Mouse (Mus musculus) gastrocnemius, adult 2 months (tissue): ENCODE results near the gene Lrfn1. TPM values are rescaled to one million over a fixed set of nuclear protein-coding genes. Genes with fewer than 3 reads are reported as not detected.

Experiments used
- DNase-seq: peaks from one replicate; pipeline ENCODE4 v3.0.0; 2022
- H3K27ac ChIP-seq: fragments of 200-600 bp; 2 replicates; pipeline ENCODE4 v1.8.1; 2022; ENCODE audit warnings: mild to moderate bottlenecking
- H3K4me3 ChIP-seq: fragments of 200-600 bp; 2 replicates; pipeline ENCODE4 v1.8.1; 2022; ENCODE audit warnings: mild to moderate bottlenecking, moderate library complexity
- CTCF ChIP-seq: fragments of 200-600 bp; IDR thresholded peaks from 2 replicates; pipeline ENCODE4 v1.8.1; 2022; ENCODE audit warnings: antibody characterized with exemption, mild to moderate bottlenecking, moderate library complexity
- intact Hi-C: fragments of 180-260 bp; cut with DNase I; formaldehyde crosslinking; loops from one replicate; pipeline ENCODE4 v1.15.1; 2025
- long read RNA-seq, 2 experiments: library from polyadenylated mRNA; stranded (forward); transcript quantifications; one replicate each; pipeline ENCODE4 v2.0.0; 2021
- total RNA-seq, 2 experiments: library from RNA; stranded (reverse); gene quantifications; 2 replicates each; pipeline ENCODE4 v1.2.3; 2021

Gene Lrfn1
- total RNA-seq: under 1 TPM; 0.14 to 0.18 TPM
- long read RNA-seq, experiment 1: 0 reads
- long read RNA-seq, experiment 2, partial matches to known transcripts: 0 of 1 reads
- long read RNA-seq, experiment 2, other reads (novel, unspliced or antisense): 1 of 1 reads

- no peak within 1 kb of the TSS; the same call in 1 of the 2 replicates for H3K27ac ChIP-seq
- H3K4me3 ChIP-seq: peak within 1 kb of the TSS; percentile 76
- peak; percentile 25 for DNase-seq
- no peak for TF ChIP-seq CTCF
- intact Hi-C loops: no loop called here
Measured at GRCm38 (mm10) chr7:28451531-28452360, at the start of gene Lrfn1. Gene Lrfn1, plus strand, starts transcription at chr7:28451980.

GRCm38 (mm10) chr7:28410841-28411475 lies 40.8 kb upstream of the Lrfn1 start:
- no peak overlapping the region for H3K4me3 ChIP-seq
- DNase-seq: peak; percentile 84
- no peak for TF ChIP-seq CTCF
- intact Hi-C loops: no loop called here
- H3K27ac ChIP-seq: peak overlapping the region; percentile 83

- Histone ChIP-seq H3K27ac (peak overlapping the region; percentile 83), H3K4me3 (no peak overlapping the region)
- intact Hi-C loops: no loop called here
- no peak for TF ChIP-seq CTCF
- no peak for DNase-seq
Measured at GRCm38 (mm10) chr7:28412826-28413225, 39.0 kb upstream of the Lrfn1 start.

DNA sequence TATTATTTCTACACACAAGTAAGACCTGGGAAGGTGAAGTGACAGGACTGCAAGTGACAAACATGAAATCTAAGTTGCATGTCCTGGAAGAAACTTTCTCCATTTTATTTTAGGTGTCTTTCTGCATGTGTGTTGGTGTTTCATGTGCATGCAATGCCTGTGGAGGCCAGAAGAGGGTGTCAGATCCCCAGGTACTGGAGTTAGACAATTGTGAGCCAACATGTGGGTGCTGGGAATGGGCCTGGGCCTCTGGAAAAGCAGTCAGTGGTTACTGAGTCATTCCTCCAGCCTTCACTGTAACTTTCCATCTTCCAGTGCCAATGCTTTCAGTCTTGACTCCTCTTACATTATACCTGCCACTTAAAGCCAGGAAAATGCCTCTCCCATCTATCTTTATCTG lies 34.4 kb upstream of the Lrfn1 start:
- no peak for DNase-seq
- H3K4me3 ChIP-seq: no peak overlapping the region
- intact Hi-C loops: no loop called here
- TF ChIP-seq CTCF: peak; percentile 33
- H3K27ac ChIP-seq: peak overlapping the region; percentile 80

GRCm38 (mm10) chr7:28418096-28418670 lies 33.6 kb upstream of the Lrfn1 start:
- H3K27ac ChIP-seq: peak overlapping the region; percentile 80
- peak; percentile 77 for DNase-seq

DNA sequence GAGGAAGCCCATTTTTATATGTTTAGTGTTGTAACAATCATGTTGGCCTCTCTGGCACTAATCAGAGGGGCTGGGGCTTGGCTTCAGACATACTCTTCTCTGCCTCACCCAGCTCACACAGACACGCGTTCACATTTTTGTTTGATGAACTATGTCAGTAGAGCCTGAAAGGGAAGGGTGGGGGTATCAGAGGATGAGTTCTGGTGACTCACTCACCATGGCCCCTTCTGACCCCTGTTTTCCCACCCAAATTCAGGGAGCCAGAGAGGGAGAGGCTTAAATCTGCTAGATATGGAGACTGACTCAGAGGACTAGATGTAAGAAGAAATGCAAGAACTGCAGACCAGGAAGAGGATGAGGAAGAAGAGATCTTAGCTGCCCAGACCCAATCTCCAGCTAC lies 32.4 kb upstream of the Lrfn1 start:
- no peak for TF ChIP-seq CTCF

More at GRCm38 (mm10) chr7:28418096-28418670, 33.6 kb upstream of the Lrfn1 start:
- no peak for TF ChIP-seq CTCF
- intact Hi-C loops: no loop called here
- no peak overlapping the region for H3K4me3 ChIP-seq

GRCm38 (mm10) chr7:28423018-28423417 lies 28.8 kb upstream of the Lrfn1 start:
- DNase-seq: no peak
- no peak for TF ChIP-seq CTCF
- intact Hi-C loops: no loop called here
- Histone ChIP-seq H3K4me3 (no peak overlapping the region), H3K27ac (no peak overlapping the region)

More for the DNA sequence above, 32.4 kb upstream of the Lrfn1 start:
- Histone ChIP-seq H3K27ac (peak overlapping the region; percentile 80), H3K4me3 (no peak overlapping the region)
- DNase-seq: no peak
- intact Hi-C loops: no loop called here

GRCm38 (mm10) chr7:28427738-28428137 lies 24.0 kb upstream of the Lrfn1 start:
- TF ChIP-seq CTCF: no peak
- Histone ChIP-seq H3K27ac (peak overlapping the region; percentile 43; the same call in 1 of the 2 replicates), H3K4me3 (no peak overlapping the region)
- no peak for DNase-seq
- intact Hi-C loops: no loop called here

GRCm38 (mm10) chr7:28430512-28430911 lies 21.3 kb upstream of the Lrfn1 start:
- Histone ChIP-seq H3K4me3 (no peak overlapping the region), H3K27ac (no peak overlapping the region)
- intact Hi-C loops: no loop called here

GRCm38 (mm10) chr7:28432252-28432651 lies 19.5 kb upstream of the Lrfn1 start:
- no peak overlapping the region for H3K4me3 ChIP-seq
- intact Hi-C loops: no loop called here
- no peak for TF ChIP-seq CTCF
- peak overlapping the region; percentile 24; the same call in 1 of the 2 replicates for H3K27ac ChIP-seq
- no peak for DNase-seq

More at GRCm38 (mm10) chr7:28430512-28430911, 21.3 kb upstream of the Lrfn1 start:
- DNase-seq: no peak
- TF ChIP-seq CTCF: no peak

DNA sequence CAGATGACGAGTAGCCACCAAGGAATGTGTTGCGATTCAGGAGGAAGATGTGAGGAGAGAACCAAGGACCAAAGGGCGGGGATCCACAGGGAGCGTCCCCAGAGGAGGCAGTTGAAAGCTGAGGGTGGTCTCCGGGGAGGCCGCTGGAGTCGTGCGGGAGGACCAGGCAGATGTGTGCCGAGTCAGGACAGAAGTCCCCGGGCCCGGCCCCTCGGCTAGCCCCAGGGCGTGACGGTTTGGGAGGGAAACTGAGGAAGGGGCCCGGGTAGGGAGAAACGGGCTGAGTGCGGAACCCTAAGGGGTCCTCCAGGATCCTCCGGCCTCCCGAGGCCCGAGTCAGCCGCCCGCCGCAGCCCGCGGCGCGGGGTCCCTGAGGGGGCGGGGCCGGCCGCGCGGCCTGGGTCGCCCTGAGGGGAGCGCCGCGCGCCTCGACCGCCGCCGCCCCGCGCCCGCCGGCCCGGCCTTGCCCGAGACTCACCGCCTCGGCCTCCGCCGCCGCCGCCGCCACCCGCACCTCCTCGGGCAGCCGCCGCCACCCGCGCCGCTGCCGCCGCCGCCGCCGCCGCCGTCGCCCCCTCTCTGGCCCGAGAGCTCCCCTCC lies 16.0 kb upstream of the Lrfn1 start:
- peak; percentile 49 for DNase-seq
- peak overlapping the region; percentile 89 for H3K27ac ChIP-seq
- intact Hi-C loops: no loop called here
- no peak for TF ChIP-seq CTCF
- H3K4me3 ChIP-seq: peak overlapping the region; percentile 90

- peak; percentile 100 for DNase-seq
- TF ChIP-seq CTCF: peak; percentile 83
- peak overlapping the region; percentile 90 for H3K4me3 ChIP-seq
- H3K27ac ChIP-seq: peak overlapping the region; percentile 94
- intact Hi-C loops: no loop called here
Measured at GRCm38 (mm10) chr7:28436271-28436904, 15.4 kb upstream of the Lrfn1 start.
